Mouse (Mus musculus) left cerebral cortex, adult 8-10 months (tissue): ENCODE data around the gene Abcg8. TPM values are rescaled to one million over a fixed set of nuclear protein-coding genes. Genes with fewer than 3 reads are reported as not detected.

ENCODE experiments used
- DNase-seq, 2 experiments: peaks; one replicate each; pipeline ENCODE4 v3.0.0; 2022; ENCODE audit warnings: low spot score in 2 of 2
- total RNA-seq, 4 experiments: library from RNA; stranded (reverse); gene quantifications; 2 replicates each; pipeline ENCODE4 v1.2.4; 2022

Gene Abcg8
- total RNA-seq, 4 experiments from 2014 or later = 0.13 TPM; not detected in 3

GRCm38 (mm10) chr17:84709403-84709851, 33.3 kb downstream of the Abcg8 start:
- DNase-seq = no peak

GRCm38 (mm10) chr17:84713563-84714164, 37.6 kb downstream of the Abcg8 start:
- DNase-seq = peak in 1 of 2 experiments; percentile 41

- no peak for DNase-seq
Measured at GRCm38 (mm10) chr17:84714930-84715329, 38.8 kb downstream of the Abcg8 start.

- no peak for DNase-seq
Measured at GRCm38 (mm10) chr17:84716252-84716872, 40.3 kb downstream of the Abcg8 start.

GRCm38 (mm10) chr17:84717416-84717815, 41.3 kb downstream of the Abcg8 start:
- DNase-seq = no peak

GRCm38 (mm10) chr17:84719105-84719504, 43.0 kb downstream of the Abcg8 start:
- DNase-seq = no peak

GRCm38 (mm10) chr17:84724028-84724427, 47.9 kb downstream of the Abcg8 start:
- no peak for DNase-seq

GRCm38 (mm10) chr17:84725163-84725562, 49.1 kb downstream of the Abcg8 start:
- no peak for DNase-seq

- DNase-seq = no peak
Measured at GRCm38 (mm10) chr17:84728201-84728911, 52.3 kb downstream of the Abcg8 start.

GRCm38 (mm10) chr17:84729140-84729539, 53.0 kb downstream of the Abcg8 start:
- DNase-seq = no peak

- DNase-seq = no peak
Measured at GRCm38 (mm10) chr17:84731361-84731760, 55.3 kb downstream of the Abcg8 start.

- no peak for DNase-seq
Measured at GRCm38 (mm10) chr17:84732612-84733011, 56.5 kb downstream of the Abcg8 start.

- no peak for DNase-seq
Measured at GRCm38 (mm10) chr17:84736719-84737118, 60.6 kb downstream of the Abcg8 start.

GRCm38 (mm10) chr17:84738073-84738797, 62.1 kb downstream of the Abcg8 start:
- DNase-seq = no peak

GRCm38 (mm10) chr17:84744256-84744655, 68.2 kb downstream of the Abcg8 start:
- DNase-seq = no peak

- DNase-seq = no peak
Measured at GRCm38 (mm10) chr17:84745001-84745400, 68.9 kb downstream of the Abcg8 start.

GRCm38 (mm10) chr17:84747212-84747611, 71.1 kb downstream of the Abcg8 start:
- peak in 1 of 2 experiments; percentile 42 for DNase-seq

GRCm38 (mm10) chr17:84748152-84748682, 72.1 kb downstream of the Abcg8 start:
- DNase-seq = no peak

- DNase-seq = no peak
Measured at GRCm38 (mm10) chr17:84749297-84749696, 73.2 kb downstream of the Abcg8 start.
